Mouse (Mus musculus): Measurements from ENCODE around the gene Rab39b.

Rab39b gene

GRCm38 (mm10) chrX:75577582-75578324, at the start of gene Rab39b:
Gene Rab39b (minus strand): TSS chrX:75578231.
- peak; percentile 1 for DNase-seq (ENCODE audit: extremely low read depth, insufficient read length, low spot score)

- no peak for DNase-seq (ENCODE audit: extremely low read depth, insufficient read length, low spot score)
Measured at GRCm38 (mm10) chrX:75578539-75578938, 508 bp upstream of the Rab39b start.
